ENCODE assay signal across 8 mouse cellular contexts in the genomic region with DNA sequence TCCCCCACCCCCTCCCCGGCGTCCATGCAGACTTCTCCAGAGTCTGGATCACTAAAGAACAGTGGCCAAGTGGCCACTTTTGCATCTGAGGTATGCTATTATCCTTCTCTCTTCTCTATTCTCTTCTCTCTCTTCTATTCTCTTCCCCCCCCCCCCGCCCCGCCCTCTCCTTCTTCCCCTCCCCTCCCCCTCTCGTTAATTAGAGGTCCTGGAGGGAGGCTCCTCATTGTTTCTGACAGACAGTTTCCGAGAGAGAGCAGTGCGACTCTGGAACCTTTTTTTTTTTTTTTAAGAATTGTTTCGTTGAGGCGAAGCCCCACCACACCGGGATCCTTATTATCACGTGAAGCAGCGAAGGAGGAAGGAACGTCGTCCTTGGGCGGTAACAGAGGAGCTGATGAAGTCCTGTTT.
DNase-seq lines count a peak whose midpoint lies in the region; ATAC-seq and TF ChIP-seq lines count a peak whose summit lies in the region.

No protein-coding gene starts in this region.

- H3K27ac ChIP-seq in heart, embryonic 13.5 days (replicated peaks) = no peak overlapping the region
- H3K27ac ChIP-seq in forebrain, embryonic 14.5 days (ENCODE audit: low read depth, low read length) = peak overlapping the region; percentile 74
- H3K27ac ChIP-seq in liver, embryonic 13.5 days = no peak overlapping the region
- no peak overlapping the region for H3K27ac ChIP-seq in small intestine, adult 2 months (ENCODE audit: insufficient read depth, low read depth, low read length)

- no peaks in the 10 kb centered on the region; the same call in 1 of the 2 replicates for H3K27me3 ChIP-seq in heart, embryonic 13.5 days (replicated peaks)
- no peaks in the 10 kb centered on the region for H3K27me3 ChIP-seq in forebrain, embryonic 14.5 days (replicated peaks; ENCODE audit: control insufficient read depth, insufficient read depth, low read length)
- H3K27me3 ChIP-seq in liver, embryonic 13.5 days = peaks cover 26% of the 10 kb centered on the region
- H3K27me3 ChIP-seq in small intestine, adult 2 months (ENCODE audit: control insufficient read depth, insufficient read depth, low read length) = no peaks in the 10 kb centered on the region

- no peaks in the 10 kb centered on the region for H3K36me3 ChIP-seq in heart, embryonic 13.5 days
- H3K36me3 ChIP-seq in forebrain, embryonic 14.5 days (ENCODE audit: control insufficient read depth, insufficient read depth, low read length) = no peaks in the 10 kb centered on the region
- no peaks in the 10 kb centered on the region for H3K36me3 ChIP-seq in liver, embryonic 13.5 days
- no peaks in the 10 kb centered on the region for H3K36me3 ChIP-seq in small intestine, adult 2 months (ENCODE audit: control insufficient read depth, insufficient read depth, low read length)

- peaks cover 13% of the 10 kb centered on the region for H3K4me1 ChIP-seq in heart, embryonic 13.5 days
- peaks cover 5% of the 10 kb centered on the region; the same call in 1 of the 2 replicates for H3K4me1 ChIP-seq in forebrain, embryonic 14.5 days (ENCODE audit: control insufficient read depth, insufficient read depth, low read length)
- H3K4me1 ChIP-seq in liver, embryonic 13.5 days (replicated peaks) = peaks cover 8% of the 10 kb centered on the region
- H3K4me1 ChIP-seq in small intestine, adult 2 months (ENCODE audit: control insufficient read depth, insufficient read depth, insufficient read length, low read length) = peaks cover 21% of the 10 kb centered on the region

- no peaks in the 10 kb centered on the region for H3K9me3 ChIP-seq in heart, embryonic 13.5 days
- no peaks in the 10 kb centered on the region for H3K9me3 ChIP-seq in forebrain, embryonic 14.5 days (replicated peaks; ENCODE audit: control insufficient read depth, low read length)
- no peaks in the 10 kb centered on the region for H3K9me3 ChIP-seq in liver, embryonic 13.5 days (replicated peaks)

- TF ChIP-seq POLR2A in small intestine, adult 2 months (IDR thresholded peaks at IDR 0.05; ENCODE audit: low read depth, low read length) = no peak

- H3K9ac ChIP-seq in heart, embryonic 13.5 days = peak overlapping the region; percentile 80
- peak overlapping the region; percentile 63 for H3K9ac ChIP-seq in forebrain, embryonic 14.5 days (ENCODE audit: low read length)
- no peak overlapping the region for H3K9ac ChIP-seq in liver, embryonic 13.5 days

- H3K4me3 ChIP-seq in heart, embryonic 13.5 days = peak overlapping the region; percentile 59
- H3K4me3 ChIP-seq in forebrain, embryonic 14.5 days (ENCODE audit: low read depth, low read length) = peak overlapping the region; percentile 37
- peak overlapping the region; percentile 35 for H3K4me3 ChIP-seq in liver, embryonic 13.5 days (replicated peaks)
- H3K4me3 ChIP-seq in small intestine, adult 2 months (ENCODE audit: low read depth, low read length) = peak overlapping the region; percentile 50

- no peak for ATAC-seq in heart, embryonic 13.5 days (ENCODE audit: extremely low read depth, insufficient number of reproducible peaks, low FRiP score, low TSS enrichment)
- ATAC-seq in forebrain, embryonic 14.5 days = peak; percentile 71
- no peak for ATAC-seq in liver, embryonic 13.5 days (ENCODE audit: low read depth)

- peak overlapping the region; percentile 74 for H3K4me2 ChIP-seq in heart, embryonic 13.5 days
- peak overlapping the region; percentile 70 for H3K4me2 ChIP-seq in forebrain, embryonic 14.5 days (ENCODE audit: low read length)
- peak overlapping the region; percentile 57 for H3K4me2 ChIP-seq in liver, embryonic 13.5 days

- DNase-seq in heart, adult 9 months (ENCODE audit: low spot score in 2 of 2) = no peak
- DNase-seq in Muller cell, postnatal 12 days (ENCODE audit: inconsistent ontology term) = peak; percentile 73
- DNase-seq in forebrain, embryonic 14.5 days (ENCODE audit: low spot score) = peak; percentile 74
- no peak for DNase-seq in liver, embryonic 13.5 days
- no peak for DNase-seq in gastrocnemius, postnatal 4 days (ENCODE audit: low spot score in 2 of 2)
- no peak for DNase-seq in ovary, adult 18-20 months (ENCODE audit: low spot score)

- WGBS in heart, embryonic 13.5 days = 0% methylated on average over 13 of the region's 15 CpGs
- WGBS in forebrain, embryonic 14.5 days = 1% methylated on average over 12 of the region's 15 CpGs
- WGBS in liver, embryonic 13.5 days (ENCODE audit: insufficient replicate concordance) = 1% methylated on average over 13 of the region's 15 CpGs
- WGBS in small intestine, adult 2 months = 2% methylated on average over 14 of the region's 15 CpGs

- TF ChIP-seq CTCF in small intestine, adult 2 months (IDR thresholded peaks at IDR 0.05; ENCODE audit: extremely low read depth, insufficient read length, insufficient replicate concordance, low read depth, low read length) = no peak

Comparison
In these comparisons a context has a peak if more than half of its experiments do, and no peak if none do; other contexts are left out.
1. DNase-seq: peak in Muller cell, postnatal 12 days (single experiment) and forebrain, embryonic 14.5 days (single experiment); none in heart, adult 9 months (0 of 2), liver, embryonic 13.5 days (single experiment), gastrocnemius, postnatal 4 days (0 of 2) and ovary, adult 18-20 months (single experiment).
2. Peak in every context shown above with its lines, with median percentiles within 50 percentile points of each other: H3K4me2 ChIP-seq and H3K4me3 ChIP-seq.